Mouse (Mus musculus): Measurements from ENCODE around the gene Plagl1.

Plagl1 gene

DNA sequence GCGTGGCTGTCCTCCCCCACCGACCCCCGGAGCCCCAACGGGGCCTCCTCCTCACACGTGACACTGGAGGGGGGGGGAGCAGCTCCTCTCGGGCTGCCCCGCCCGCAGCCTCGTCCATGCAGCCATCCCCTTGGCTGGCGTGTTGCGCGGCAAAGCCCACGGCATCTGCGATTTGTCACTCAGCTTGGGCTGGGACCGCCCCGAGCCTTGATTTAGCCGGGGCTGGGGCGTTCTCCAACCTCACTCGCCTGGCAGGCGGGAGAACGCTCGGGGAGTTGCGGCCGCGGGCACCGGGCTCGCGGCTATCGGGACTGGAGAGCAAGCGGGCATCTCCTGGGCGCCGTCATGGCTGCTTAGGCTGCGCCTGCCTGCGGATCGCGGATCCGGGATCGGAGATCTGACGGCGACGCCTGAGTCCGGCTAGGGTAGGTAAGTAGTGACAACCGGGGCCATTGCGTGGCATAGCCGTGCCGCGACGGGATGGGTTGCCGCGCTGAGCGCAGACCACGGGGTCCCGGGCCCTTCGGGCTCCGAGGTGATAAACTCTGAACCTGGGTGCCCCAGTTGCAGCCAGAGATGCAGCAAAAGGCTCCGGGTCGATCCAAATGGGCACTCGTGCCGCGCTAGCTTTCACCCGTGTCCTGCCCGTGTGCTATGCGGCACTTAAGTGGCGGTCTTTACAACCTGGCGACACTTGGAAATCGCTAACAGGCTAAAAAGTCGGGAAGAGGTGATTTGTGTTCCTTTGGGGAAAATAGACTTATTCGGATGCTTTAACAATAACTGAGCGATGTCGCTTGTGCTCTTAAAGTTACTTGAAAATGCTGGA lies 30.5 kb downstream of the Plagl1 start:
- DNase-seq (ENCODE audit: low spot score in 2 of 2) = peak; percentile 62 to 77

- no peak for DNase-seq (ENCODE audit: low spot score in 2 of 2)
Observed at GRCm38 (mm10) chr10:13092996-13093395, 32.7 kb downstream of the Plagl1 start.

- no peak for DNase-seq (ENCODE audit: low spot score in 2 of 2)
Observed at GRCm38 (mm10) chr10:13098895-13099294, 38.6 kb downstream of the Plagl1 start.

DNA sequence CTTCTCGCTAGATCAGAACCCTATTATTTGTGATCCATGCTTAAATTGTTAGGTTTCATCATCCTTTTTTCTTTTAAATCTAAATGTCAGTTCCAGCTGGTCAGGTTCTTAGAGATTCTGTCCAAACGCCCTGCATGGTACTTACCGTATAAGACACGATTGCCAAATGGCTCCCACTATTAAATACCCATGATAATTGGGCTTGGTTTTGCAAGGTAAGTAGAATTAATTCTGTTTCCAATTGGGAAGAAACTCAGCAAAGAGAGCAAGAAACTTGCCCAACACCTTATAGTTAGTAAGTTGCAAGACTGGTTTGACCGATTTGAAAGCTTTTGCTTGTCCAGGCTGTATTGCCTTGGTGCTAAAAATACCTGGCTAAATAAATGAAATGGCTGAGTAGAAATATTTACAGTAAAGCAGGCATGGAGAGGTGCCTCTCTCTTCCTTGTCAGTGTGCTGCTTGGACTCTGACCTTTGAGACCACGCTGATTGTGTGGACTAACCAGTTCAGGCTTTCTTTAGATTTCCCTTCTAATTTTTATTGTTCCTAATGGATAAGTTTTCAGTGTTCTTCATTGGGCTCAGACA lies 39.9 kb downstream of the Plagl1 start:
- no peak for DNase-seq (ENCODE audit: low spot score in 2 of 2)

- DNase-seq (ENCODE audit: low spot score in 2 of 2) = no peak
Observed at GRCm38 (mm10) chr10:13102360-13102759, 42.1 kb downstream of the Plagl1 start.

- DNase-seq (ENCODE audit: low spot score in 2 of 2) = no peak
Observed at GRCm38 (mm10) chr10:13103838-13104237, 43.5 kb downstream of the Plagl1 start.

GRCm38 (mm10) chr10:13106909-13107624 lies 46.8 kb downstream of the Plagl1 start:
- no peak for DNase-seq (ENCODE audit: low spot score in 2 of 2)

- no peak for DNase-seq (ENCODE audit: low spot score in 2 of 2)
Observed at GRCm38 (mm10) chr10:13108021-13108548, 47.8 kb downstream of the Plagl1 start.

- DNase-seq (ENCODE audit: low spot score in 2 of 2) = no peak
Observed at GRCm38 (mm10) chr10:13108847-13109246, 48.5 kb downstream of the Plagl1 start.

DNA sequence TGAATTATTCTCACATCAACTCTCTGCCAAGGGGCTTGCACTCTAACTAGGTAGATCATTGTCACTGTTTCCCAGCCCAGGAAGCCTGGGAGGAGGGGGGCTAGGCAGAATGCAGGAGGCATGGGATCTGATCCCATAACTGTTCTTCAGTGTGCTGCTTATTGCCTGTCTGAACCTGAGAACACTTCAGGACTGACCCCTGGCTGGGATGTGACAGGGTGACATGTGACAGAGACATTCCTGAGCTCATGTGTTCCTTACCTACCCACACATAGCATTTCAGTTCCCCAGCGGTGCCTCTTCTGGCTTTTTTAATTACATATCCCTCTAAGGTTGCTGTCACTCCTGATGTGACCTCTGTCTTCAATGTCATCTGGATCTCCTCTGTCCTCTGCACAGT lies 49.5 kb downstream of the Plagl1 start:
- no peak for DNase-seq (ENCODE audit: low spot score in 2 of 2)

- no peak for DNase-seq (ENCODE audit: low spot score in 2 of 2)
Observed at GRCm38 (mm10) chr10:13112849-13113248, 52.5 kb downstream of the Plagl1 start.

DNA sequence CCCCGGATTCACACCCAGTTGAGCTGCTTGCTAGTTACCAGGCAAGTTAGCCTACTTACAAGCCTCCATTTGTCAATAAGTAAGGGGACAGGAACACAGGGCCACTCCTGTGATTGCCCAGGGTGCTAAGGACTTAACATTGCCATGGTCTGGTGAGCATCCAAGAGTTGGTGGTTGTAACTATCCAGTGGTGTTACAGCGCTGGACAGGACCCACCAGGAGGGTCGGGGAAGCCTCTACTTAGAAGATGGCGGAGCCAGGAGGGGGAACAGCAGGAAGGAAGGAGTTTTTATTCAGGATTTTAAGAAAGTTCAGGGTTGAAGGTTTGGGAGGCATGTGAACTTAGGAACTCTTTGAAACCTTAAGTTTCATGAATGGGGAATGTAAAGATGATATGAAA lies 53.3 kb downstream of the Plagl1 start:
- DNase-seq (ENCODE audit: low spot score in 2 of 2) = no peak

- DNase-seq (ENCODE audit: low spot score in 2 of 2) = no peak
Observed at GRCm38 (mm10) chr10:13115030-13115429, 54.7 kb downstream of the Plagl1 start.

- DNase-seq (ENCODE audit: low spot score in 2 of 2) = no peak
Observed at GRCm38 (mm10) chr10:13116706-13117665, 56.7 kb downstream of the Plagl1 start.

DNA sequence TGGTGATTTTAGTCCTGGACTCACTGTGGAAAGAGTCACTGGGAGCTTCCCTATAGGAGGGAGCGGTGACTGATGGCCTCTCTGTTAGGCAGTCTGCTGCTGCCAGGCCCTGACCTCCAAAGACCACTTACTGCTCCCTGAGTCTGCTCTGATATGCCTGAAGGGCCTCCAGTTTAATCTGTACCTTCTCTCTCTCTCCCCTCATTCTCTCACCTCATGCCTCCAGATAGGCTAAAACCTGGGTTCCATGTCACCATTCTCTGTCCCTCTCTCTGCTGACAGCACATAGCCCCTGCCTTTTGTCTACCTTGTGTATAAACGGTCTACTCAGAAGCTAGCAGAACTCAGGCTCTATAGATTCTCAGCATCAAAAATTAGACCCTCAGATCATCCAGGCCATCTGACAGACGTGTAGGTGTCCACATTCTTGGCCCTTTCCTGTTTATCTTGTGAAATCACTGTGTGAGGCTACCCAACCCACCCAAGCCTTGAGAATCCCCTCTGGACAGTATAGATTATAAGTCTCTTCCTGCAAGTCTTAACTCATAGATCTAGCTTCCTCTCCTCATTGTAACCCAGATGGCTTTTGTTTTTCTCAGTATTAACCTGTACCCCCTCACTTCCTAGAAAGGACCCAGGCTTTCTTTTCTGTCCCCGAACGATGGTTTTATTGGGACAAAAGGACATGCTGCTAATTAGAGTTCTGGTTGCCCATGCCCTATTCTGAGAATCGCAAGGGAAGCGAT lies 57.9 kb downstream of the Plagl1 start:
- DNase-seq (ENCODE audit: low spot score in 2 of 2) = no peak

DNA sequence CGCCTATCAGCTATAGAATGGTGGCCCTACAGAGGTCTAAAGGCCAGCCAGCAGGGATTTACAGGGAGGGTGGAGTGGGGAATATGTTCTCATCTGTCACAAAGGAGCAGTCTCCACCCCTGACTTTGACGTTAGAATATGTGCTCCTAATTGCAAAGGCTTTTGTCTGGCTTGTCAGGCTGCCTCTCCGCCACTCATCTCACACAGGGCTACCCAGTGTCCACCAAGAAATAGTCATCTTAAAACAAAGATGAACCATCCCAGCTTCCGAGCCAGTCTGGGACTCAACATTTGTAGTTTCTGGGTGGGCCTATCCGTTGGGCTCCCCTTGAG lies 58.4 kb downstream of the Plagl1 start:
- DNase-seq (ENCODE audit: low spot score in 2 of 2) = no peak

GRCm38 (mm10) chr10:13119300-13119699 lies 59.0 kb downstream of the Plagl1 start:
- DNase-seq (ENCODE audit: low spot score in 2 of 2) = no peak

DNA sequence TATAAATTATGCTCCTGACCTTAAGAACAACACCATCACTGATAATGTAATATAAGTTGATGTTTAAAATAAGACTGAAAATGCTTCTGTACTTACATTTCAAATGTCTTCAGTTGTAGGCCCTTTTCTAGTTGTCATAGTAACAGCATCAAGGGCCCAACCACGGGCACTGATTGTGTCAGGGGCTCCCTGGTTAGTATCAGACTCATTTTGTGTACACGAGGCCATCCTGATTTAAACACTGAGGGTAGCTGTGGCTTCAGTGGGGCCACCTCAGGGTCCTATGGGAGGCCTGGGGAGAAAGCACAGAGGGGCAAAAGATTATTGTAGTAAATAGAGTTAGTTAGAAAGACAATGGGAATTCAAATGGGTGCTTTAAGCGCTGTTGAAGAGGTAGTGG lies 65.5 kb downstream of the Plagl1 start:
- DNase-seq (ENCODE audit: low spot score in 2 of 2) = no peak

GRCm38 (mm10) chr10:13127335-13127734 lies 67.0 kb downstream of the Plagl1 start:
- no peak for DNase-seq (ENCODE audit: low spot score in 2 of 2)

GRCm38 (mm10) chr10:13127946-13128345 lies 67.6 kb downstream of the Plagl1 start:
- no peak for DNase-seq (ENCODE audit: low spot score in 2 of 2)

GRCm38 (mm10) chr10:13133850-13134249 lies 73.5 kb downstream of the Plagl1 start:
- no peak for DNase-seq (ENCODE audit: low spot score in 2 of 2)

Measured in urinary bladder, postnatal 36 days (tissue).